Mouse (Mus musculus) hindbrain, embryonic 14.5 days (tissue): ENCODE measurements around the gene 1700016D06Rik. TPM values are rescaled to one million over a fixed set of nuclear protein-coding genes. Genes with fewer than 3 reads are reported as not detected.
A peak's percentile ranks its signal among the peaks of the same experiment; 100 is the strongest.

Experiments
- ATAC-seq: fragments of 200-750 bp; cut with Nextera tagmentation; 2 replicates; pipeline ENCODE4 v1.8.0; 2017; ENCODE audit warnings: moderate number of reproducible peaks, mild to moderate bottlenecking, moderate TSS enrichment, moderate library complexity; ENCODE audit not compliant: low FRiP score
- DNase-seq: peaks from one replicate; pipeline ENCODE4 v3.0.0-alpha.2; 2015; ENCODE audit warnings: low spot score
- H3K27ac ChIP-seq: fragments of 300-500 bp; sonication (generic); 2 replicates; pipeline ENCODE4 v1.5.1; 2014; ENCODE audit warnings: mild to moderate bottlenecking, moderate library complexity
- H3K27me3 ChIP-seq: fragments of 300-500 bp; sonication (generic); 2 replicates; pipeline ENCODE4 v1.6.1; 2014; ENCODE audit warnings: mild to moderate bottlenecking, low read length, mixed read lengths; ENCODE audit not compliant: control insufficient read depth, insufficient read depth
- H3K36me3 ChIP-seq: fragments of 300-500 bp; sonication (generic); replicated peaks from 2 replicates; pipeline ENCODE4 v1.6.1; 2014; ENCODE audit not compliant: control insufficient read depth, insufficient read depth
- H3K4me1 ChIP-seq: fragments of 300-500 bp; sonication (generic); replicated peaks from 2 replicates; pipeline ENCODE4 v1.6.1; 2014; ENCODE audit warnings: antibody characterized with exemption, low read length, mixed read lengths; ENCODE audit not compliant: control insufficient read depth, insufficient read depth
- H3K4me2 ChIP-seq: fragments of 300-500 bp; sonication (generic); replicated peaks from 2 replicates; pipeline ENCODE4 v1.6.1; 2014; ENCODE audit warnings: mild to moderate bottlenecking, moderate library complexity
- H3K4me3 ChIP-seq: fragments of 300-500 bp; sonication (generic); replicated peaks from 2 replicates; pipeline ENCODE4 v1.5.1; 2014; ENCODE audit warnings: mild to moderate bottlenecking, low read length
- H3K9ac ChIP-seq: fragments of 300-500 bp; sonication (generic); 2 replicates; pipeline ENCODE4 v1.6.1; 2014
- H3K9me3 ChIP-seq: fragments of 300-500 bp; sonication (generic); 2 replicates; pipeline ENCODE4 v1.6.1; 2016; ENCODE audit warnings: low read length; ENCODE audit not compliant: control insufficient read depth
- WGBS: fragments of 180-500 bp; shearing (Covaris S2); extraction: QIAGEN DNeasy Blood & Tissue Kit; methylation state at CpG from one replicate; pipeline ENCODE4 v1.1.7; 2014; 5-methylcytosine and 5-hydroxymethylcytosine counted together
- polyA plus RNA-seq: library from polyadenylated mRNA; unstranded; fragments of >200 nt; fragmentation: Nextera tagmentation; extraction: Ambion mirVana; gene quantifications from 2 replicates; pipeline ENCODE4 v1.2.1, GENCODE M21; 2014

1700016D06Rik gene
- polyA plus RNA-seq, 1 experiment from 2014 or later: not detected

DNA sequence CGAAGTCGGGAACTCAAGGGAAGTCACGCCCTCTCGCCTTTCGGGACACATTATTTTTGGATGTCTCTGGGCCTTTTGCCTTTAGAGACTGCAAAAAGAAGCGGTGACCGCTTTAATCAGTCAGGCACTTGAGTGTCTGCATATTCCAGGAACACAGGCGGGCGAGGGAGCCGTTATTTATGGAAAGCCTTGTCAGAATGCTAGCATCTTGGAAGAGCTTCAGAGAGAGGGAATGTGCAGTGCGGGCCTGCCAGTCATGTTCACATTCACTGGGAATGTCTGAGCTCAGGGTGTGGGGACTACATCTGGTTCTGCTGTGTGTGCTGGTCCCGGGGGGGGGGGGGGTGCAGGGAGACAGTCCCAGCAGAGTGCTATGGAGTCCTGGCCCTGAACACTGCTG lies 5.0 kb upstream of the 1700016D06Rik start:
- no peak overlapping the region for H3K9ac ChIP-seq
- no peak overlapping the region for H3K4me3 ChIP-seq
- no peaks in the 10 kb centered on the region for H3K27me3 ChIP-seq
- no peaks in the 10 kb centered on the region for H3K9me3 ChIP-seq
- 92% methylated on average over 12 of the region's 12 CpGs for WGBS
- no peak overlapping the region for H3K27ac ChIP-seq
- no peaks in the 10 kb centered on the region for H3K4me1 ChIP-seq
- ATAC-seq (no peak), DNase-seq (no peak)
- no peak overlapping the region for H3K4me2 ChIP-seq
- H3K36me3 ChIP-seq: no peaks in the 10 kb centered on the region

DNA sequence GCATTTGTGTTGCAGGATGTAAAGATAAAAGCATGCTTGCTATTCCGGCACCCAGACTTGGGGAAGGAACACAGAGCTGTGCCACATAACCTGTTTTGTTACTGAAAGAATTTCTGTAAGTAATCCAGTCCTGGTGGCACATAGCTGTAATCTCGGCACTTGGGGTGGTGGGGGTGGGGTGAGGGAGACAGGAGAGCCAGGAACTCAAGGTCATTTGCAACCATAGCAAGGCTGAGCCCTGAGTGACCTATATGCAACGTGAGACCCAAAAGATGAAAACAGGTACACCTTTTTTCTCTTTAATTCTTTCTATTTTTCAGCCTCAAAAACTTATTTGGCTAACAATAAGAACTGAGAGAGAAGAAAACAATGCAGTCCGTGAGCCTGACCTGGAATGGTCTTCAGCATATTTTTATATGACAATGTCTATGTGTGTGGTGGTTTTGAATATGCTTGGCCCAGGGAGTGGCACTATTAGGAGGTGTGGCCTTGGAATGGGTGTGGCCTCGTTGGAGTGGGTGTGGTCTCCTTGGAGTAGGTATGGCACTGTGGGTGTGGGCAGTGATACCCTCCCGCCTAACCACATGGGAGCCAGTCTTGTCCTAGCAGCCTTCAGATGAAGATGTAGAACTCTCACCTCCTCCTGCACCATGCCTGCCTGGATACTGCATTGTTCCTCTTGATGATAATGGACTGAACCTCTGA lies 4.0 kb upstream of the 1700016D06Rik start:
- DNase-seq (no peak), ATAC-seq (no peak)
- Histone ChIP-seq H3K9me3 (no peaks in the 10 kb centered on the region), H3K9ac (no peak overlapping the region), H3K4me1 (no peaks in the 10 kb centered on the region), H3K36me3 (no peaks in the 10 kb centered on the region), H3K4me3 (no peak overlapping the region), H3K27me3 (0 out of 2 replicates have a peak, but pooled peaks cover 3% of the 10 kb centered on the region), H3K27ac (no peak overlapping the region), H3K4me2 (no peak overlapping the region)
- 66% methylated on average over 6 of the region's 6 CpGs for WGBS

DNA sequence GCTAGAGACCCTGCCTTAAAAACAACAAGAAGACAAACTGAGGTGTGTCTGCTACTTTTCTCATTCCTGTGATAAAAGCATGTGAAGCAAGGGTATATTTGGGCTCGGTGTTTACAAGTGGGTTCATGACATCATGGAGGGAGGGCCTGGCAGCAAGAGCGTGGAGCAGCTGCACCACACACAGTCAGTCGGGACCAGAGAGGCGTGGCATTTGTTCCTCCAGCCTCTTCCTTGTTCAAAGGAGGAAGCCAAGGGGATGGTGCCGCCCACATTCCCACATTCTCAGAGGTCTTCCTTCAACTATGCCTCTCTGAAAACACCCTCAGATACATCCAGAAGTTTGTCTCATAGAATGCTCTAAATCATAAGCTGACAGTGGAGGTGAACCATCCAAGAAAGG lies 2.9 kb upstream of the 1700016D06Rik start:
- Histone ChIP-seq H3K4me1 (no peaks in the 10 kb centered on the region), H3K9ac (no peak overlapping the region), H3K27me3 (0 out of 2 replicates have a peak, but pooled peaks cover 5% of the 10 kb centered on the region), H3K9me3 (no peaks in the 10 kb centered on the region), H3K4me2 (no peak overlapping the region), H3K27ac (no peak overlapping the region), H3K4me3 (no peak overlapping the region), H3K36me3 (no peaks in the 10 kb centered on the region)
- 78% methylated on average over 5 of the region's 5 CpGs for WGBS
- no peak for ATAC-seq
- DNase-seq: no peak

DNA sequence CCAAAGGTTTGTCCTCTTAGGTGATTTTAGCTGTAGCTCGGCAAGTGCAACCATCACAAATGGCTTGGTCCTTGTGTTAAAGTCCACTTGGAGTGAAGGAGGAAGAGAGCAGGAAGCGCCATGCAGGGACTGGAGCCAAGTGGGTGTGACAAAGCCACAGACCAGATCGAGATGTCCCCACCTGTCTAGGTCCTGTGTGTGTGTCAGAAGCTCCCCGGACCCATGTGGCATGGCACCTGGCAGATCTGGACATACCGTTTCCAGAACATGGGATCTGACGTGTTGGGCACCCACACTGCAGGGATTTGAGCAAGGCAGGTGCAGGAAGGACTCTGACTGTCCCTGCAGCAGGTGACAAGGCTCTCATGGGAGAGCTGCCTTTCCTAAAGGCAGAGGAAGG lies 565 bp upstream of the 1700016D06Rik start:
- DNase-seq (no peak), ATAC-seq (no peak)
- Histone ChIP-seq H3K4me3 (no peak overlapping the region), H3K36me3 (no peaks in the 10 kb centered on the region), H3K27ac (no peak overlapping the region), H3K9me3 (no peaks in the 10 kb centered on the region), H3K9ac (no peak overlapping the region), H3K4me1 (no peaks in the 10 kb centered on the region), H3K4me2 (no peak overlapping the region), H3K27me3 (0 out of 2 replicates have a peak, but pooled peaks cover 5% of the 10 kb centered on the region)
- 89% methylated on average over 6 of the region's 6 CpGs for WGBS

DNA sequence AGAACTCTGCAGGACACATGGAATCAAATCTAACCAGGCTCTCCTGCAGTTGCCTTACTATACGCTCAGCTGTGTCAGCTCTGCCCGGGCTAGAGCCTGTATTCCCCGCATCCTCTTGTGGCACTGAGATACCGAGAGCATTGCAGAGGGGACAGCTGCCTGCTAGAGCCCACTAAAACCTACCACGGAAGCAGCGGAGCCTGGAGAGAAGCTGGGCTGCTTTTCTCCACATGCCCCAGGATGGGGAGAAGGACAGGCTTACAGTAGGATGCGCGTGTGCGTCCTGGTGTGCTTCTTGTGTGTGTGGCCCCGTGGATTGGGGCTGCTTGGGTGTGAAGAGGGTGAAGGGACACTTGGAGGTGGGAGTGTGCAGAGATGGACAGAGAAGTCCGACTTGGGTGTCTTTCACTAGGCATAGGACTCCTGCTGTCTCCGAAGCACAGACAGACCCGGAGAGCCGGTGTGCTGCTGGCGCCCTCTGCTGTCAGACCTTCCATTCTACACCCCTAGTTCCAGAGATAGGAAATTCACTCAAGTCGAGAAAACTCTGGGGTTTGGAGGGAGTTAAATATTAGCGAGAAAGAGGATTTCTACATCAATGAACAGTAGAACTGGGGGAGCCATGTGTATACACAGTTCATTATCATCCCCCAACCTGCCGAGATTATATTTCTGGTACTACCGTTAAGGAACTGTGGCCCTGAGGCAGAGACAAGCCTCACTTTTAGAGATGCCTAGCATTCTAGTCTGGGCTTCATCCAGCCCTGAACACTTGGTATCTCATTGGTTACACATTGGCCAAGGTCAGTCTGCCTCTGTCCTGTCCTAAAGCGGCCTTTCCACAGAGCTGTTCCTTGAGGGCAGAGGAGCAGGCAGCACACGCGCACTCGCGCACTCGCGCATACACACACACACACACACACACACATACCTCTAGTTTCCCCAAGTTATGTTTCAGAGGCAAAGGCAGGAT lies 517 bp downstream of the 1700016D06Rik start:
- Histone ChIP-seq H3K9ac (peak overlapping the region; percentile 45), H3K27me3 (0 out of 2 replicates have a peak, but pooled peaks cover 5% of the 10 kb centered on the region), H3K4me1 (no peaks in the 10 kb centered on the region), H3K4me2 (peak overlapping the region; percentile 48), H3K4me3 (peak overlapping the region; percentile 14), H3K27ac (no peak overlapping the region), H3K36me3 (no peaks in the 10 kb centered on the region), H3K9me3 (no peaks in the 10 kb centered on the region)
- DNase-seq (peak; percentile 89), ATAC-seq (peak; percentile 68; the same call in 1 of the 2 replicates)
- WGBS: 39% methylated on average over 26 of the region's 26 CpGs

DNA sequence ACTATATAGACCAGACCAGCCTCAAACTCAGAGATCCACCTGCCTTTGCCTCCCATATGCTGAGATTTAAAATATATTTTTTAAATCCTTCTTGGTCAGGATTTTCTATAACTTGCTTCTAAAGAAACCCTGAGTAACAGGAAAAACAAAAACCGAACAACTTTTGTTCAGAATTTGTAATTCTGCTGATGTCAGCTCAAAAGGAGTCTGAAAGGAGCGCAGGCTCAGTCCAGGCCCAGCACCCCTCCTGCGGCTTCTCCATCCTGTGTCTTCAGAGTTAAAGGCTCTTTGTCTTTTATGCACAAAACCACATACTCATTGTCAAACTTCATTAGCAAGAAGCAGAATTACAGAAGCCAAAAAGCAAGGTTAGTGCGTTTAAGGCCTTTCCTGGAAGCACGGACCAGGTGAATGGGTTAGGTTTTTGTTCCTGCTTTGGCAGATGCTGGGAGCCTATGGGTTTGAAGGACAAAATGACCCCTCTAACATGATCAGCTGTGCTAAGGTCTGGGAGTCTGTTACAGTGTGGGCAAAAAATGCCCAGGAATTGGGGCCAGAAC lies 1.3 kb downstream of the 1700016D06Rik start:
- ATAC-seq (no peak), DNase-seq (no peak)
- Histone ChIP-seq H3K36me3 (no peaks in the 10 kb centered on the region), H3K4me1 (no peaks in the 10 kb centered on the region), H3K9ac (no peak overlapping the region), H3K27ac (no peak overlapping the region), H3K4me3 (no peak overlapping the region), H3K27me3 (0 out of 2 replicates have a peak, but pooled peaks cover 5% of the 10 kb centered on the region), H3K9me3 (no peaks in the 10 kb centered on the region), H3K4me2 (no peak overlapping the region)
- 74% methylated on average over 5 of the region's 5 CpGs for WGBS

DNA sequence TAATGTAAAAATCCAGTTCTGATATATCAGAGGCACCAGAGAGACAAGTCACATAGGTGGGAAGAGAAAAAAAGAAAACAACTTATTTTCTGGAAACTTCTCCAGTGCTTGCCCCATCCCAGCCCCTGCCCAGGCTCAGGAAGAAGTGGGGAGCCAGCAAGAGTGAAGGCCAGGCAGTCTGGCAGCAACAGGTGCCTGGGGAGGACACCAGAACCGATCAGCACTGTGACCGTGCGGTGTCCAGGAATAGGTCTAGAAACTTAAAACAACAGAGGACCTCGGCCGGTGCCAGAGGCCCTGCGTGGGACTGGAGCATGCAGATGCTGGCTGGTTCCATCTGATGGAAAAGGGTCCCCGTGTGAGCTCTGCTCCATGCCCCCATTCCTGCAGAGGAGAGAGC lies 3.4 kb downstream of the 1700016D06Rik start:
- H3K4me3 ChIP-seq: no peak overlapping the region
- H3K4me1 ChIP-seq: no peaks in the 10 kb centered on the region
- H3K27ac ChIP-seq: no peak overlapping the region
- no peaks in the 10 kb centered on the region for H3K36me3 ChIP-seq
- H3K9me3 ChIP-seq: no peaks in the 10 kb centered on the region
- 86% methylated on average over 7 of the region's 7 CpGs for WGBS
- H3K27me3 ChIP-seq: 0 out of 2 replicates have a peak, but pooled peaks cover 5% of the 10 kb centered on the region
- H3K4me2 ChIP-seq: no peak overlapping the region
- H3K9ac ChIP-seq: no peak overlapping the region
- DNase-seq (no peak), ATAC-seq (no peak)

DNA sequence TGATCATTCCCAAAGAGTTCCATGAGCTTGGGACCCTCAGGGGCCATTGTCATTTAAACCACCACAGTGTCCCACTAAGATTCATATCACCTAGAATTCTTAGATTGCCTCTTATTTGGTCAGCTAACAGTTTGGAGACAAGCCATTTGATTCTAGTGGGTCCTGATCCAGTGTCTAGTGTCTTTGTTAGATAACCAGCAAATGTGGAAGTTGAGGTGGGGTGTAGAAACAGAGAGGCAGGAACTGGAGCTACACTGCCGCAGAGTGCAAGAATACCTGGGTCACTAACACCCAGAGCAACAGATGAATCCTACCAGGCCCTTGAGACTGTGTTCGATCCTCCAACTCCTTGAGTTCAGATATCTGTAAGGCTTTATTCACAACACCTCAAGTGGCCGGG lies 4.7 kb downstream of the 1700016D06Rik start:
- Histone ChIP-seq H3K4me1 (no peaks in the 10 kb centered on the region), H3K4me2 (no peak overlapping the region), H3K27me3 (0 out of 2 replicates have a peak, but pooled peaks cover 5% of the 10 kb centered on the region), H3K4me3 (no peak overlapping the region), H3K9me3 (no peaks in the 10 kb centered on the region), H3K27ac (no peak overlapping the region), H3K36me3 (no peaks in the 10 kb centered on the region), H3K9ac (no peak overlapping the region)
- DNase-seq (no peak), ATAC-seq (no peak)
- 97% methylated on average over 3 of the region's 3 CpGs for WGBS

DNA sequence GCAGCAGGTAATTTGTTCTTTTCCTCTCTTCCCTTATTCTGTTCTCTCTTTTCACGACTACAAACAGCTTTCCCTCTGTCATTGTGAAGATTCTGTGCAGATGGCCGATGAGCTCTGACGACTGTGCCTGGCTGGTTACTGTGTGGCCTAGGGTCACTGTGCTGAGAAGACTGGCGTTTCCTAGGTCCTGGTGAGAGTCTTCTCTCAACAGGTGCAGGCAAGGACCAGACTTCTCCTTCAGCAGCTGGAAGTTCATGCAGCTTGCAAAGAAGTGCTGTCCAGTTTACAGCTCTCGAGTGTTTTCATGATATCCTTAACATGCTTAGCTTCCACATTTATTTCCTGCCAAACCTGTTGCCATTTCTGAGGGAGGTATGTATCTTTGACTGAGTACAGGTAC lies 6.9 kb downstream of the 1700016D06Rik start:
- H3K4me3 ChIP-seq: no peak overlapping the region
- no peak overlapping the region for H3K4me2 ChIP-seq
- no peak overlapping the region for H3K9ac ChIP-seq
- no peaks in the 10 kb centered on the region for H3K36me3 ChIP-seq
- H3K4me1 ChIP-seq: no peaks in the 10 kb centered on the region
- no peak for ATAC-seq
- 75% methylated on average over 5 of the region's 5 CpGs for WGBS
- H3K9me3 ChIP-seq: no peaks in the 10 kb centered on the region
- H3K27me3 ChIP-seq: no peaks in the 10 kb centered on the region
- DNase-seq: no peak
- H3K27ac ChIP-seq: no peak overlapping the region
